Mouse (Mus musculus) spleen, postnatal 0 days (tissue): ENCODE data around the gene Nudt6. TPM values are rescaled to one million over a fixed set of nuclear protein-coding genes. Genes with fewer than 3 reads are reported as not detected.

Source experiments
- polyA plus RNA-seq: library from polyadenylated mRNA; unstranded; fragments of >200 nt; fragmentation: Nextera tagmentation; extraction: Ambion mirVana; gene quantifications from 2 replicates; pipeline ENCODE4 v1.2.1, GENCODE M21; 2015

The Nudt6 gene
- 7.1 and 7.8 TPM in 2 replicates for polyA plus RNA-seq

GRCm38 (mm10) chr3:37420072-37420471 is at the start of gene Nudt6:
TSS of gene Nudt6 (minus strand) at chr3:37420211.

GRCm38 (mm10) chr3:37419458-37419991 is 486 bp downstream of the Nudt6 start, which contains the start of gene Spata5:
TSS of gene Spata5 (plus strand) at chr3:37419896.

Other genes with a start within 250 kb of the Nudt6 start
- not detected in 2 replicates for gene Il21, start 187.6 kb downstream of the Nudt6 start, polyA plus RNA-seq
- 6.5 and 6.8 TPM in 2 replicates for gene Bbs12, start 107.7 kb downstream of the Nudt6 start, polyA plus RNA-seq
- 4.0 and 5.6 TPM in 2 replicates for gene Cetn4, start 107.5 kb downstream of the Nudt6 start, polyA plus RNA-seq
- gene Fgf2, start 71.9 kb downstream of the Nudt6 start, polyA plus RNA-seq: 2.0 and 2.7 TPM in 2 replicates
- gene Spata5, start 315 bp downstream of the Nudt6 start, polyA plus RNA-seq: 17.6 and 24.6 TPM in 2 replicates
- gene Spry1, start 219.7 kb upstream of the Nudt6 start, polyA plus RNA-seq: 2.5 and 2.7 TPM in 2 replicates